Mouse (Mus musculus) layer of hippocampus, adult 2 months (tissue): ENCODE measurements around the gene Tfip11. TPM values are rescaled to one million over a fixed set of nuclear protein-coding genes. Genes with fewer than 3 reads are reported as not detected.

Source experiments
- DNase-seq, 2 experiments: peaks; one replicate each; pipeline ENCODE4 v3.0.0; 2022; ENCODE audit warnings: low spot score in 2 of 2
- H3K27ac ChIP-seq: fragments of 200-600 bp; 2 replicates; pipeline ENCODE4 v1.8.1; 2022
- H3K4me3 ChIP-seq: fragments of 200-600 bp; 2 replicates; pipeline ENCODE4 v1.8.1; 2022; ENCODE audit warnings: mild to moderate bottlenecking
- CTCF ChIP-seq: fragments of 200-600 bp; conservative IDR thresholded peaks from 2 replicates; pipeline ENCODE4 v1.8.1; 2022; ENCODE audit warnings: antibody characterized with exemption, mild to moderate bottlenecking, moderate library complexity
- long read RNA-seq, 2 experiments: library from polyadenylated mRNA; stranded (forward); transcript quantifications; one replicate each; pipeline ENCODE4 v2.0.0; 2021; ENCODE audit warnings: borderline mapping rate in 2 of 2
- total RNA-seq, 2 experiments: library from RNA; stranded (reverse); gene quantifications; 2 replicates each; pipeline ENCODE4 v1.2.3; 2021

Tfip11 gene
- total RNA-seq: 10 to 100 TPM; 40.6 to 40.8 TPM
- long read RNA-seq, experiment 1, transcript Tfip11-201 (14 exons, 3,560 nt): major isoform, 18 of 27 reads
- long read RNA-seq, experiment 1, partial matches to known transcripts: 6 of 27 reads
- long read RNA-seq, experiment 1, other reads (novel, unspliced or antisense): 3 of 27 reads
- long read RNA-seq, experiment 2, transcript Tfip11-201 (14 exons, 3,560 nt): major isoform, 34 of 60 reads
- long read RNA-seq, experiment 2, partial matches to known transcripts: 7 of 60 reads
- long read RNA-seq, experiment 2, other reads (novel, unspliced or antisense): 19 of 60 reads

DNA sequence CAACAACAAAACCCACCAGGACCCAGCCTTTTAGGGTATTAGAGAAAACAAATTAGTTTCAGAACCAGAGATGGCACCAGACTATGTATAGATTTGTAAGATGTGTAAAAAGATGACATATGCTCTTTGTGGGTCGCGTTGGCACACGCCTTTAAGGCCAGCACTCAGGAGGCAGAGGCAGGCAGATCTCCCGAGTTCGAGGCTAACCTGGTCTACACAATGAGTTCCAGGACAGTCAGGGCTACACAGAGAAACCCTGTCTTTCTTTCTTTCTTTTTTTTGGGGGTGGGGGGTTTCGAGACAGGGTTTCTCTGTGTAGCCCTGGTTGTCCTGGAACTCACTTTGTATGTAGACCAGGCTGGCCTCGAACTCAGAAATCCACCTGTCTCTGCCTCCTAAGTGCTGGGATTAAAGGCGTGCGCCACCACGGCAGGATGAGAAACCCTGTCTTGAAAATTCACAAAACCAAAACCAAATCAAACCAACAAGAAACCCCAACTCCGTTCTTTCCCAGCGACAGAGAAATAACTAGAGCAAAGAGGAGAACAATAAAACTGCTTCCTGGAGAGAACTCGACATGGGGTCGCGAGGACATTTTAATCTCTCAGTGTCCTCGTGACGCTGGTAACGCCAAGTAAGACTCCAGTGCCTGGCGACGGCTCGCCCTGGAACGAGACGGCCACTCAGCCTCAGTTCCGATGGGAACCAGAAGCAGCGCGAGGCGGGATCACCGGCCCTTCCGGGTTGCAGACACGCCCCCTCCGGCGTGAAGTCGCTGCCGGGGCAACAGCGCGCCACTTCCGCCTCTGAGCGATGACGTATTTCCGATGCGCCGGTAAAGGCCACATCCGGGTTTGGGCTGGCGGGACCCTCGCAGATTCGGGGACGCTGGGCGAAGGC is at the start of gene Tfip11:
TSS of gene Tfip11 (plus strand) at position 813 of the 900 bp plus-strand sequence.
- Histone ChIP-seq H3K4me3 (peak within 1 kb of the TSS; percentile 91), H3K27ac (peak within 1 kb of the TSS; percentile 95)
- TF ChIP-seq CTCF: peak; percentile 58
- peak; percentile 96 to 97 for DNase-seq

DNA sequence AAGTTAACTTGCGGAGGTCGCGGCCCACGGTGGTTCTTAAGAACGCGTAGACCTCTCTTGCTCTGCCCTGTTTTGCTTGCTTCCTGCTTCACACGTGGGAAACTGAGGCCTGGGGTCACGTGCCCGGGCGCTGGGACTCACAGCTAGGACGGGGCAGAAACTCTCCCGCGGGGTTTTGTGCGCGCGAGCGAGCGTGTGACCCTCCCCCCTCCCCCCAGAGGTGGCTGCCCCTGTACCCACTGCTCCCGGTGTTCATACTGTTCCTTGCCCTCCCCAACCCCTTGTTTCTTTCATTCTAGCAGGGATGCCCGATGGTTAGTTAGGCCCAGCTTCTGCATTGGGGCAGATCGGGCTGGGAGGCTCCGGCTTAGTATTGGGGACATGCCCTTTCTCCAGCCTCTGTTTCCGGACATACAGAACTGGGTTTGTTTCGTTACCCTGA is 49.2 kb upstream of the Tfip11 start:
- no peak for DNase-seq
- H3K4me3 ChIP-seq: peak overlapping the region; percentile 88
- H3K27ac ChIP-seq: peak overlapping the region; percentile 96
- TF ChIP-seq CTCF: no peak; the same call in 1 of the 2 replicates

DNA sequence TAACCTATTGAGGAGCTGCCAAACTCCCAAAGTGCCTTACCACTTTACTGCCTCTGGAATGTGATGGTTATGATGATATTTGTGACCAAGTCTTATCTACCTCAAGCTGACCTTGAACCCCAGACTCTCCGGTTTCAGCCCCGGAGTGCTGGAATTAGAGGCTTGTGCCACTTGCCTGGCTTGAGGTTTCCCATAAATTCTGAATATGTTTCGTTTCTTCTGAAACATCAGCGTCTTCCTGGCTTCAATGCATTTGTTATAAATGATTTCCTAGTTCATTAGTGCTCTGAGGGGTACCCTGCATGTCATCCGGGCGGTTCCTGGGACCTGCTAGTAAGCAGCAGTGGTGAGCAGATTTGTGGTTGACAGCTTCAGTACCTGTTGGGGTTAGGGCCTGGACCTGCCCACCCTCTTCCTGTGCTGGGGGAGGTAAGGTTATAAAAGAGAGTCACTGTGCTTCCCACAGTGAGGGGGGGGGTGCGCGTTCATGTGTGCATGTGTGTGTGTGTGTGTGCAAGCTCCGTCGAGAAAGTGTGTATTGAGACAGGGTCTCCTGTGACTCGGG is 48.2 kb upstream of the Tfip11 start:
- no peak for TF ChIP-seq CTCF
- Histone ChIP-seq H3K27ac (peak overlapping the region; percentile 25; the same call in 1 of the 2 replicates), H3K4me3 (peak overlapping the region; percentile 88)
- no peak for DNase-seq

DNA sequence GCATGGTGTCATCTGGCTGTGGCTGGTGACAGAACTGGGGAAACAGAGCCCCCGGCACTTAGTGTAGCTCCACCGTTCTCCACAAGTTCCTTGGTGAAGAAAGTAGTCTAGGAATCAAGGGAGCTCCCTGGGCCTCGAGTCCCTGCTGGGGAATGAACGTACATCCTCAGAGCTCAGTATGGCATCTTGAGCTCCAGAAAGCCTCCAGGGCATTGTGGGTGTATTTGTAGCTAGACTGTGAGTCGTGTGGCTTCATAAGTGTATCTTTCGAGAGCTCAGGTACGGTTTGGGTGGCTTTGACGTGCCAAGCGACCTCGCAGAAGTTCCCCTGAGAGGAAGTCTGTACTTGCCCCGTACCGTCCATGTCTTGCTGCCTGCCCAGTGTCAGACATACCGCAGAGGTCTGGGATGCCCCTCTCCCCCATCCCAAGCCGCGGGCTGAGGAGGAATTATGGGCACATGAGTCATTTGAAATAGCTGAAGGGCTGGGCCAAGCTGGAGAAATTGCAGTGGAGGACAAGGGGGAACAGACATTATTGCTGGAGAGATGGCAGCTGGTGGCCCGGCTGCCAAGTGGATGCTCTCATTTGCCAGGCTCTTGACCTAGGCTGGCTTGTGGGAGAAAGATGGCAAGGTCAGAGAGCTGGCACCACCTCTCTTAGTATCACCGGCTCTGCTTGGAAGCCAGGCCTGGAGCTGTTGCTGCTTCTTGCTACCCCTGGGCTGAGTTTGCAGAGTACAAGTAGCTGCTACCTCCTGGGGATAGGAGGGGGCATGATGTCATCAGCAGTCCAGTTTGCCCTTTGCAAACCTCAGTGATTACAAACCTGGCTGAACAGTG is 46.8 kb upstream of the Tfip11 start:
- TF ChIP-seq CTCF: no peak
- DNase-seq: no peak
- Histone ChIP-seq H3K27ac (peak overlapping the region; percentile 77), H3K4me3 (no peak overlapping the region)

DNA sequence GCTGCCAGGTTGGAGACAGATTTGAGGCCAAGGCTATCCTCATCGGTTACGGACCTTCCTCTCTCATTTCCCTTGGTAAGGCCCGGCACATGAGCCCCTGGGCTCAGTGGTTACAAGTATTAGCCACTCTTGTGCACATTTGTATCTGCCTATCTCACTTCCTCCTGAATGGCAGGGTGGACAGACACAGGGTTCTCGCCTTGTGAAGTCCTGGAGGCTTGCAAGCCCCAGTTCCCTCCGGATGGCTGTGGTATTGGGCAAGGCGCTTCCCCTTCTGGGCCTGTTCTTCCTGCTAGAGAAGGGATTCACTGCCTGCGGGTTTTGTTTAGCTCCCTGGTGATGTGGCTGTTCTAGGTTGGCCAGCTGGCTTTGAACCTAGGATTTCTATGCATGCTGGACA is 46.0 kb upstream of the Tfip11 start:
- H3K4me3 ChIP-seq: no peak overlapping the region
- no peak for DNase-seq
- H3K27ac ChIP-seq: peak overlapping the region; percentile 77
- no peak for TF ChIP-seq CTCF

GRCm38 (mm10) chr5:112280863-112281660 is 45.1 kb upstream of the Tfip11 start:
- DNase-seq: no peak

GRCm38 (mm10) chr5:112281676-112282075 is 44.5 kb upstream of the Tfip11 start:
- no peak for TF ChIP-seq CTCF
- Histone ChIP-seq H3K27ac (peak overlapping the region; percentile 18; the same call in 1 of the 2 replicates), H3K4me3 (no peak overlapping the region)
- DNase-seq: no peak

More at GRCm38 (mm10) chr5:112280863-112281660, 45.1 kb upstream of the Tfip11 start:
- H3K27ac ChIP-seq: peak overlapping the region; percentile 77
- no peak overlapping the region for H3K4me3 ChIP-seq
- TF ChIP-seq CTCF: no peak

GRCm38 (mm10) chr5:112282123-112282779 is 43.9 kb upstream of the Tfip11 start:
- no peak for TF ChIP-seq CTCF
- no peak for DNase-seq

GRCm38 (mm10) chr5:112282780-112283482 is 43.2 kb upstream of the Tfip11 start:
- no peak for DNase-seq
- TF ChIP-seq CTCF: no peak
- no peak overlapping the region for H3K4me3 ChIP-seq
- peak overlapping the region; percentile 49; the same call in 1 of the 2 replicates for H3K27ac ChIP-seq

More at GRCm38 (mm10) chr5:112282123-112282779, 43.9 kb upstream of the Tfip11 start:
- H3K4me3 ChIP-seq: no peak overlapping the region
- peak overlapping the region; percentile 49; the same call in 1 of the 2 replicates for H3K27ac ChIP-seq

DNA sequence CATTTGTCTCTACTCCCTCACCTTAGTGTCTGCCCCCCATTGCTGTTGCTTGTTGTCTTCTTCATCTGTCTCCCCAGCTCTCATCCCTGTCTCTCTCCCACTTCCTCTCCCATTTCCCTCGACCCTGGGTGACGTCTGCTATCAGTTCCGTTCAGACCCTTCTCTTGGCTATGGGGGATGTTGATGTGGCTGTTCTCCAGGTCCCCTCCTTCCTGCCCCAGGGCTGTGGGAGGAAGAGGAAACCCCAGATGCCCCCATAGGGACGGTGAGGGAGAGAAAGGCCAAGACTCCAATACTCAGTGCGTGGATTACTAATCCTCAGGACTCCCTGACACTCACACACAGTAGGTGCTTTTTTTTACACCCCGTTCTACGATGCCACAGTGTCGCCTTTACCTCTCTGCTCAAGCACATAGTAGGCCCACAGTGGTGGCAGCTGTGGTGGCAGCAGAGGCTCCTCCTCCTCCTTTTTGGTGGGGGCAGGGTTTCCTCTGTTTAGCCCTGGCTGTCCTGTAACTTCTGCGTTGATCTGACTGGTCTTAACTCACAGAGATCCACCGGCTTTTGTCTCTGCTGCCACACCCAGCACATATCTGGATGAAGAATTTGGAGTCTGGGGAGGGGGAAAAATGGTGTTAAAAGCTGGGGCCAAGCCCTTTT is 42.5 kb upstream of the Tfip11 start:
- peak overlapping the region; percentile 46; the same call in 1 of the 2 replicates for H3K27ac ChIP-seq
- no peak for TF ChIP-seq CTCF
- no peak for DNase-seq
- H3K4me3 ChIP-seq: no peak overlapping the region
